ENCODE assay signal across 27 mouse cellular contexts in genomic region chr4:84757172-84757571, GRCm38 (mm10).
"Had no signal": no experiment of that assay in that cellular context is flagged by ENCODE, and none has a peak within 500 bp of the region (broad histone marks: within the 10 kb centered on the region; RNA-seq: fewer than 3 reads in every experiment).

No protein-coding gene starts in this region.

- H3K9ac ChIP-seq: limb, embryonic 12.5 days; limb, embryonic 13.5 days; limb, embryonic 15.5 days; liver, embryonic 12.5 days; liver, embryonic 13.5 days; liver, embryonic 14.5 days; liver, embryonic 15.5 days; liver, postnatal 0 days; lung, embryonic 14.5 days; lung, embryonic 15.5 days; midbrain, embryonic 12.5 days; midbrain, embryonic 13.5 days; midbrain, embryonic 15.5 days; neural tube, embryonic 12.5 days had no signal

- H3K36me3 ChIP-seq: limb, embryonic 10.5 days; limb, embryonic 12.5 days; limb, embryonic 13.5 days; limb, embryonic 15.5 days; liver, embryonic 12.5 days; liver, embryonic 13.5 days; liver, embryonic 15.5 days; lung, embryonic 15.5 days; midbrain, embryonic 10.5 days; midbrain, embryonic 12.5 days; midbrain, embryonic 13.5 days; midbrain, embryonic 15.5 days; neural tube, embryonic 12.5 days had no signal

- H3K4me3 ChIP-seq: limb, embryonic 10.5 days; limb, embryonic 12.5 days; limb, embryonic 13.5 days; limb, embryonic 15.5 days; liver, embryonic 12.5 days; liver, embryonic 13.5 days; liver, embryonic 15.5 days; lung, embryonic 15.5 days; megakaryocyte, embryonic 14.5 days; midbrain, embryonic 10.5 days; midbrain, embryonic 12.5 days; midbrain, embryonic 13.5 days; midbrain, embryonic 15.5 days; myocyte; neural tube, embryonic 12.5 days had no signal

- DNase-seq: left cerebral cortex, postnatal 4 days; liver; liver, embryonic 13.5 days; liver, postnatal 0 days; lung, adult 2 months; lung, embryonic 14.5 days; lung, postnatal 10 days; lung, postnatal 14 days; lung, postnatal 36 days; lung, postnatal 4 days; midbrain, embryonic 14.5 days had no signal

- H3K4me1 ChIP-seq: limb, embryonic 12.5 days; limb, embryonic 13.5 days; limb, embryonic 15.5 days; liver, embryonic 12.5 days; liver, embryonic 13.5 days; liver, embryonic 15.5 days; megakaryocyte, embryonic 14.5 days; midbrain, embryonic 12.5 days; midbrain, embryonic 13.5 days; midbrain, embryonic 15.5 days; neural tube, embryonic 12.5 days had no signal

- H3K9me3 ChIP-seq: limb, embryonic 10.5 days; limb, embryonic 12.5 days; limb, embryonic 13.5 days; limb, embryonic 15.5 days; liver, embryonic 12.5 days; liver, embryonic 13.5 days; liver, embryonic 15.5 days; lung, embryonic 15.5 days; midbrain, embryonic 10.5 days; midbrain, embryonic 12.5 days; midbrain, embryonic 13.5 days; midbrain, embryonic 15.5 days; neural tube, embryonic 12.5 days had no signal

- H3K27ac ChIP-seq: limb, embryonic 10.5 days; limb, embryonic 12.5 days; limb, embryonic 13.5 days; limb, embryonic 15.5 days; liver, embryonic 12.5 days; liver, embryonic 13.5 days; liver, embryonic 14.5 days; liver, embryonic 15.5 days; lung, embryonic 15.5 days; macrophage; midbrain, embryonic 10.5 days; midbrain, embryonic 12.5 days; midbrain, embryonic 13.5 days; midbrain, embryonic 15.5 days; neural tube, embryonic 12.5 days had no signal
